Mouse (Mus musculus) lung, embryonic 15.5 days (tissue): ENCODE data around the gene Palm2. TPM values are rescaled to one million over a fixed set of nuclear protein-coding genes. Genes with fewer than 3 reads are reported as not detected.
A peak's percentile ranks its signal among the peaks of the same experiment; 100 is the strongest.

ENCODE experiments used
- ATAC-seq: fragments of 200-750 bp; cut with Nextera tagmentation; 2 replicates; pipeline ENCODE4 v1.8.0; 2017; ENCODE audit warnings: moderate number of reproducible peaks, borderline replicate concordance; ENCODE audit not compliant: low FRiP score, low TSS enrichment; ENCODE audit errors: extremely low read depth
- H3K27ac ChIP-seq: fragments of 300-500 bp; sonication (generic); 2 replicates; pipeline ENCODE4 v1.5.1; 2015; ENCODE audit warnings: moderate library complexity, mild to moderate bottlenecking, inconsistent platforms
- H3K27me3 ChIP-seq: fragments of 300-500 bp; sonication (generic); 2 replicates; pipeline ENCODE4 v1.6.1; 2015; ENCODE audit warnings: inconsistent platforms
- H3K36me3 ChIP-seq: fragments of 300-500 bp; sonication (generic); 2 replicates; pipeline ENCODE4 v1.6.1; 2015; ENCODE audit warnings: inconsistent platforms
- H3K4me1 ChIP-seq: fragments of 300-500 bp; sonication (generic); 2 replicates; pipeline ENCODE4 v1.6.1; 2015; ENCODE audit warnings: inconsistent platforms
- H3K4me2 ChIP-seq: fragments of 300-500 bp; sonication (generic); 2 replicates; pipeline ENCODE4 v1.6.1; 2015; ENCODE audit warnings: inconsistent platforms, mild to moderate bottlenecking, moderate library complexity
- H3K4me3 ChIP-seq: fragments of 300-500 bp; sonication (generic); 2 replicates; pipeline ENCODE4 v1.5.1; 2015; ENCODE audit warnings: mild to moderate bottlenecking, inconsistent platforms
- H3K9ac ChIP-seq: fragments of 300-500 bp; sonication (generic); 2 replicates; pipeline ENCODE4 v1.6.1; 2015; ENCODE audit warnings: inconsistent platforms
- H3K9me3 ChIP-seq: fragments of 300-500 bp; sonication (generic); 2 replicates; pipeline ENCODE4 v1.6.1; 2016; ENCODE audit warnings: inconsistent platforms
- WGBS: fragments of 180-500 bp; shearing (Covaris S2); methylation state at CpG from one replicate; pipeline ENCODE4 v1.1.7; 2015; 5-methylcytosine and 5-hydroxymethylcytosine counted together
- polyA plus RNA-seq: library from polyadenylated mRNA; unstranded; fragments of >200 nt; fragmentation: Nextera tagmentation; extraction: Ambion mirVana; gene quantifications from 2 replicates; pipeline ENCODE4 v1.2.1, GENCODE M21; 2015

Palm2 gene
- polyA plus RNA-seq, 1 experiment from 2014 or later = 8.0 TPM

- H3K4me2 ChIP-seq = no peak overlapping the region
- H3K9ac ChIP-seq = no peak overlapping the region
- no peak overlapping the region for H3K4me3 ChIP-seq
- 0 out of 2 replicates have a peak, but pooled peaks cover 4% of the 10 kb centered on the region for H3K4me1 ChIP-seq
- H3K27ac ChIP-seq = no peak overlapping the region
- H3K9me3 ChIP-seq = no peaks in the 10 kb centered on the region
- WGBS = 76% methylated on average over 4 of the region's 4 CpGs
- H3K27me3 ChIP-seq = no peaks in the 10 kb centered on the region
- no peaks in the 10 kb centered on the region for H3K36me3 ChIP-seq
- ATAC-seq = no peak
Measured at GRCm38 (mm10) chr4:57728611-57729183, 294.6 kb downstream of the Palm2 start.

DNA sequence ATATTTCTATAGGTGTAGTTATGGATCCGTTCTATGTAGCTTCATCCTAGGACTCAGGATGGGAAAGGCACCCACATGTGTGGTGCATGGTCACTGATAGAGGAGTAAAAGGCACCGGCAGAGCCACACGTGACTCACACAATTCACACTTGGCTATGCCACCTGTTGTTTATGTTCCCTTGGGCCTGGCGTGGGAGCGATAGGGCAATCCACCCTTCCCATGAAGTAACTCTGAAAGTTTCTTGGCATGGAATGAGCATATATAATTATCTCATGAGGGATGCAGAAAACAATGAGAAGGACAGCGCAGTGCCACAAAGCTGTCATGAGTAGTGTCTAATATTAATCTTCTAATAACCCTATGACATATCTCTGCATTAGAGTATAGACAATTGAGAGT is 296.0 kb downstream of the Palm2 start:
- Histone ChIP-seq H3K36me3 (no peaks in the 10 kb centered on the region), H3K4me1 (0 out of 2 replicates have a peak, but pooled peaks cover 4% of the 10 kb centered on the region), H3K27ac (no peak overlapping the region), H3K4me3 (no peak overlapping the region), H3K4me2 (no peak overlapping the region), H3K27me3 (no peaks in the 10 kb centered on the region), H3K9me3 (no peaks in the 10 kb centered on the region), H3K9ac (no peak overlapping the region)
- no peak for ATAC-seq
- WGBS = 85% methylated on average over 6 of the region's 6 CpGs

- Histone ChIP-seq H3K36me3 (no peaks in the 10 kb centered on the region), H3K9ac (no peak overlapping the region), H3K9me3 (no peaks in the 10 kb centered on the region), H3K27me3 (no peaks in the 10 kb centered on the region), H3K27ac (no peak overlapping the region), H3K4me2 (no peak overlapping the region), H3K4me3 (no peak overlapping the region), H3K4me1 (0 out of 2 replicates have a peak, but pooled peaks cover 4% of the 10 kb centered on the region)
- no peak for ATAC-seq
- 68% methylated on average over 11 of the region's 11 CpGs for WGBS
Measured at GRCm38 (mm10) chr4:57730801-57731598, 297.0 kb downstream of the Palm2 start.

- Histone ChIP-seq H3K9ac (no peak overlapping the region), H3K9me3 (no peaks in the 10 kb centered on the region), H3K27ac (no peak overlapping the region), H3K36me3 (no peaks in the 10 kb centered on the region), H3K4me2 (no peak overlapping the region), H3K4me1 (0 out of 2 replicates have a peak, but pooled peaks cover 4% of the 10 kb centered on the region), H3K4me3 (no peak overlapping the region), H3K27me3 (no peaks in the 10 kb centered on the region)
- 84% methylated on average over 5 of the region's 5 CpGs for WGBS
- ATAC-seq = no peak
Measured at GRCm38 (mm10) chr4:57732351-57732750, 298.3 kb downstream of the Palm2 start.

DNA sequence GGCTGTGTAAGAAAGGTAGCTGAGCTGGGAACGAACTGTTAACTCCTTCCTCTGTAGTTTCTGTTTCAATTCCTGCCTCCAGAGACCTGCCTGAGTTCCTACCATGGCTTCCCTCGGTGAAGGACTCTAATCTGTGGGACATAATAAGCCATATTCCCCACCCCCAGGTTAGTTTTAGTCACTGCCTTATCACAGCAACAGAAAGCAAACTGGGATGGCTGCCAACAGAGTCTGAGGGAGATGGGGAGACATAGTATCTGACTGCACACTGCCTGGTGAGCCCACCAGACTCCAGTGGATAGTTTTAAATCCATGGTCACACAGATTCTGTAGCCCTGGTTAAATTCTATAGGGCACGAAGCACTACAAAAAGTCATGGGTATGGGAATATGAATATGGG is 299.4 kb downstream of the Palm2 start:
- H3K4me3 ChIP-seq = no peak overlapping the region
- WGBS = 67% methylated on average over 3 of the region's 3 CpGs
- ATAC-seq = no peak

GRCm38 (mm10) chr4:57735426-57735825 is 301.4 kb downstream of the Palm2 start:
- Histone ChIP-seq H3K4me1 (0 out of 2 replicates have a peak, but pooled peaks cover 4% of the 10 kb centered on the region), H3K9me3 (no peaks in the 10 kb centered on the region), H3K27ac (no peak overlapping the region), H3K4me2 (no peak overlapping the region), H3K4me3 (no peak overlapping the region), H3K36me3 (no peaks in the 10 kb centered on the region), H3K27me3 (no peaks in the 10 kb centered on the region), H3K9ac (no peak overlapping the region)
- WGBS = 77% methylated on average over 5 of the region's 5 CpGs
- ATAC-seq = no peak

More for the DNA sequence above, 299.4 kb downstream of the Palm2 start:
- Histone ChIP-seq H3K4me1 (0 out of 2 replicates have a peak, but pooled peaks cover 4% of the 10 kb centered on the region), H3K9ac (no peak overlapping the region), H3K36me3 (no peaks in the 10 kb centered on the region), H3K9me3 (no peaks in the 10 kb centered on the region), H3K4me2 (no peak overlapping the region), H3K27me3 (no peaks in the 10 kb centered on the region), H3K27ac (no peak overlapping the region)

- Histone ChIP-seq H3K36me3 (no peaks in the 10 kb centered on the region), H3K9me3 (no peaks in the 10 kb centered on the region), H3K27me3 (no peaks in the 10 kb centered on the region), H3K9ac (no peak overlapping the region), H3K27ac (no peak overlapping the region), H3K4me3 (no peak overlapping the region), H3K4me1 (peaks cover 15% of the 10 kb centered on the region), H3K4me2 (no peak overlapping the region)
- WGBS = 60% methylated on average over 8 of the region's 8 CpGs
- no peak for ATAC-seq
Measured at GRCm38 (mm10) chr4:57738856-57739552, 305.0 kb downstream of the Palm2 start.

- Histone ChIP-seq H3K36me3 (peaks cover 9% of the 10 kb centered on the region; the same call in 1 of the 2 replicates), H3K4me1 (peaks cover 15% of the 10 kb centered on the region), H3K27ac (peak overlapping the region; percentile 73), H3K9me3 (no peaks in the 10 kb centered on the region), H3K4me3 (no peak overlapping the region), H3K27me3 (no peaks in the 10 kb centered on the region), H3K9ac (no peak overlapping the region), H3K4me2 (no peak overlapping the region; the same call in 1 of the 2 replicates)
- WGBS = 36% methylated on average over 11 of the region's 11 CpGs
- ATAC-seq = peak; percentile 79
Measured at GRCm38 (mm10) chr4:57743325-57743929, 309.4 kb downstream of the Palm2 start.

DNA sequence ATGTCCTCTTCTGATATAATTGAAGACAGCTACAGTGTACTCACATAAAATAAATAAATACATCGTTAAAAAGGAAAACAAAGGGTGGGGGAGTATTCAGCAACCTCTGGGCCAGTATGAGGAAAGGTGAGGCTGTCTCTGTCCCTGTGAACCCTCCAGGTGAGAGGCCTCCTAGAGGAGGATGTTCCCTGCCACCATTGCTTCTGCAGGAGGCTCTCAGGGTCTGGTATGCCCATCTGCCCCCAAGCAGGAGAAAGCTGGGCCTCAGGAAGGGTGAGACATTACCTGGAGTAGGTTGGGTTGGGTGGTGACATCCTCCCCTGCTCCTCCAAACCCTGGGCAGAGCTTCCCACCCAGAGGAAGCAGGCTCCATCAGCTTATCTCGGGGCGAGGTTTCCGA is 316.6 kb downstream of the Palm2 start:
- no peak overlapping the region for H3K4me2 ChIP-seq
- H3K9me3 ChIP-seq = no peaks in the 10 kb centered on the region
- no peak for ATAC-seq
- 35% methylated on average over 4 of the region's 4 CpGs for WGBS
- H3K27ac ChIP-seq = no peak overlapping the region
- H3K4me3 ChIP-seq = no peak overlapping the region
- H3K36me3 ChIP-seq = peaks cover 3% of the 10 kb centered on the region; the same call in 1 of the 2 replicates
- no peaks in the 10 kb centered on the region for H3K27me3 ChIP-seq
- H3K9ac ChIP-seq = no peak overlapping the region
- H3K4me1 ChIP-seq = peaks cover 11% of the 10 kb centered on the region; the same call in 1 of the 2 replicates

GRCm38 (mm10) chr4:57751054-57751453 is 317.0 kb downstream of the Palm2 start:
- H3K27ac ChIP-seq = no peak overlapping the region
- 31% methylated on average over 4 of the region's 4 CpGs for WGBS
- H3K9ac ChIP-seq = no peak overlapping the region
- H3K36me3 ChIP-seq = no peaks in the 10 kb centered on the region
- no peaks in the 10 kb centered on the region for H3K9me3 ChIP-seq
- H3K4me2 ChIP-seq = no peak overlapping the region
- no peak overlapping the region for H3K4me3 ChIP-seq
- peaks cover 11% of the 10 kb centered on the region; the same call in 1 of the 2 replicates for H3K4me1 ChIP-seq
- H3K27me3 ChIP-seq = no peaks in the 10 kb centered on the region
- peak; percentile 52; the same call in 1 of the 2 replicates for ATAC-seq

- H3K4me3 ChIP-seq = no peak overlapping the region
- H3K27me3 ChIP-seq = no peaks in the 10 kb centered on the region
- H3K4me1 ChIP-seq = peaks cover 11% of the 10 kb centered on the region; the same call in 1 of the 2 replicates
- no peak overlapping the region for H3K4me2 ChIP-seq
- 0 out of 2 replicates have a peak, but pooled peaks have one; percentile 5 for ATAC-seq
- no peaks in the 10 kb centered on the region for H3K36me3 ChIP-seq
- H3K27ac ChIP-seq = no peak overlapping the region
- no peak overlapping the region for H3K9ac ChIP-seq
- no peaks in the 10 kb centered on the region for H3K9me3 ChIP-seq
- 86% methylated on average over 11 of the region's 11 CpGs for WGBS
Measured at GRCm38 (mm10) chr4:57751566-57751965, 317.5 kb downstream of the Palm2 start.
